Mouse (Mus musculus) brain, embryonic 14.5 days (tissue): ENCODE data around the gene Rtn4ip1. TPM values are rescaled to one million over a fixed set of nuclear protein-coding genes. Genes with fewer than 3 reads are reported as not detected.

Experiments used
- DNase-seq: peaks from one replicate; pipeline ENCODE4 v3.0.0-alpha.2; 2011; ENCODE audit warnings: low read depth
- CTCF ChIP-seq: fragments of 200-500 bp; IDR thresholded peaks from 2 replicates; pipeline ENCODE4 v1.5.1; 2012; ENCODE audit warnings: inconsistent platforms, mild to moderate bottlenecking, moderate library complexity, borderline replicate concordance; ENCODE audit not compliant: insufficient read depth, insufficient read length; ENCODE audit errors: extremely low read depth
- POLR2A ChIP-seq: fragments of 200-500 bp; IDR thresholded peaks from 2 replicates; pipeline ENCODE4 v1.6.1; 2012; ENCODE audit warnings: mild to moderate bottlenecking, inconsistent platforms, borderline replicate concordance; ENCODE audit not compliant: poor library complexity, insufficient read depth, insufficient read length, severe bottlenecking; ENCODE audit errors: extremely low read depth
- polyA plus RNA-seq: library from polyadenylated mRNA; depleted of rRNA; stranded (reverse); fragments of >200 nt; gene quantifications from 2 replicates; pipeline ENCODE4 v1.2.3, GENCODE M21; 2012

The Rtn4ip1 gene
- polyA plus RNA-seq, 1 experiment, result 12.1 TPM

DNA sequence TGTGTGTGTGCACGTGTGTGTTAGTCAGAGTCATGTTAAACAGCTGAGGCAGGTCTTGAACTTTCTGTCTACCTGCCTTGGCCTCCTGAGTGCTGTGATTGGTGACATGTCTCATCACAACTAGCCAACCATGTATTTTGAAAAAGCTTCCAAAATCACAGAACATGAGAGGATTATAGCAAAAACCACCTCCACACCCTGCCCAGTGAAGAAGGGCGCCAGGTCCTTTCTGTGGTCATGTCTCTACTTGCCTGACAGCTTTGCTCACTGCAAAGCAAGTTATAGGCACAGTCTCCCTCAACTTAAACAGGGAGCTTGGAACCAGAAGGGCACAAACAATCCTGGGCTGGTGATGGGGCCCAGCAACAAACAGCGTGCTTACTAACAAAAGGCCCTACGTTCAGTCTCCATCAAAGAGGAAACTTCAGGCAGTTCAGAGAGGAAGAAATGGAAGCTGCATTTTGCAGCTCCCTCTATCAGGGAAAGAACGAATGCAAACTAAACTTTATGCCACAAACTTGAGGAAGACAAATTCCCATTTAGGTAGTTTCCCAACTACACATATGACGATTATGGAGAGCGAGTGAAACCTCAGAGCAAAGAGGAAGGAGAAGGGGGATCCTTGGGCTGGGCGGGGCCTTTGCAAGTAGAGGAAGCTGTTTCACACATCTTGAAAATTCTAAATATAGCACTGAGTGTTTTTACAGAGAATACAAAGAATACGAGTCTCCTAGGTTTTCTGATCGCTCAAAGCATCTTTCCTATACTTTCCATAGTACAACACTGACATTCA, 94.4 kb downstream of the Rtn4ip1 start:
- TF ChIP-seq CTCF, result no peak
- no peak for TF ChIP-seq POLR2A
- no peak for DNase-seq

DNA sequence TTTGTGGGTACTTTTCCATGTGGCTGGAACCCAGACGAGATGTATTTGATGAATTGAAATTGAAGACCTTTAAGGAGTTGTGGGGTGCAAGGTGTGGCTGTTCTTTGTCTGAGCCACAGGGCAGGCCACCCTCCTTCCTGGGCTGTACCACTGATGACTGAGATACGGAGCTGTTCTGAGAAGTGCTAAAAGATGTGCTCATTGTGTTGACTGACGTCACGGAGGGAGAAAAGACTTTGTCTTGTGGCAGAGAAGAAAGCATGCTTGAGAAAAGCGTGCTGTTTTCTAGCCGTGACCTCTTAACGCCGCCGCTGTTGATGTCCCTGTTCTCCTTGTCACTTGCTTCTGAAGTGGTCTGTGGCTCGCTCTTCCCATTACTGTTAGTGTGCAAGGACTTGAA, 95.7 kb downstream of the Rtn4ip1 start:
- no peak for DNase-seq
- TF ChIP-seq CTCF, result no peak
- no peak for TF ChIP-seq POLR2A

DNA sequence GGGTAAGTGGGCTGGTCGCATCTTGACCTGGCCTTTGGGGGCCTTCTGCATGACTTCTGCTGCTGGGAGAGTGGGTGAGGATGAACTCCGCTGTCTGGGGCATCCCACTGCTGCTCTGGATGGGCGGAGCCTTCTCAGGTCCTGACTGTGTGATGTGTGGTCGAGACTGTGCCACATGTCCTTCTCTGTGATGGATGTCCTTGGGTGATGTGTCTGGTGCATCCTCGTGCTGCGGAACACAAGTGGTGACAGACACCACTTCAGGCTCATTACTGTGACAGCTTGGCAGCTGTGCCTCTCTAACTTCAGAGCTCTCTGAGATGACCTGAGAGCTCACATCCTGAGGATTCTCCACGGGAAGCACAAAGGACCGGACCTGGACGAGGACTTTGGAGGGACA, 96.4 kb downstream of the Rtn4ip1 start:
- TF ChIP-seq POLR2A, result no peak
- TF ChIP-seq CTCF, result no peak
- no peak for DNase-seq

DNA sequence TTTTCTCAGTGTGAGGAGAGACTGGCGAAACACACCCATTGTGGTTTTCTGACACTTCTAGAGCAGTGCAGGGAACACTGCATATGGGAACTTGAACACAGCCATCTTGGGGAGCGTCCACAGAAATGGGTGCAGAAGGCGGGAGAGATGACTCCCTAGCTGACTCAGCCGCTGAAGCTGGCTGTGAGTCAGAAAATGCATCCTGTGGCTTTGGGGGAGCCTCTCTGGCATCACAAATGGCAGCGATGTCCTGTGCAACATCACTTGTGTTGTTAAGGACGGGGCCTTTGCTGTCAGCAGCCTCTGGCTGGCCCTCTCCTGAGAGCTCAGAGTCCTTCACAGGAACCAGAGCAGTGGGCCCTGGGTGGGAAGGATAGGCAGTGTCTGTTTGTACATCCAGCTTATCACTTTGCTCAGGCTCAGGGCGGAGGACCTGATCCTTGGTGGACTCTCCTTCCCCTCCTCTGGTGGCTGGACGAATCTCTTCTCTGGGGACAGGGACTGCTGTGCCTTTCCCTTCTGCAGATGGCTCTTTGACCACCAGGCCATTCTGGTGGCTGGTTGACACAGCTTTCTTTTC, 97.0 kb downstream of the Rtn4ip1 start:
- TF ChIP-seq POLR2A, result no peak
- TF ChIP-seq CTCF, result no peak
- no peak for DNase-seq

DNA sequence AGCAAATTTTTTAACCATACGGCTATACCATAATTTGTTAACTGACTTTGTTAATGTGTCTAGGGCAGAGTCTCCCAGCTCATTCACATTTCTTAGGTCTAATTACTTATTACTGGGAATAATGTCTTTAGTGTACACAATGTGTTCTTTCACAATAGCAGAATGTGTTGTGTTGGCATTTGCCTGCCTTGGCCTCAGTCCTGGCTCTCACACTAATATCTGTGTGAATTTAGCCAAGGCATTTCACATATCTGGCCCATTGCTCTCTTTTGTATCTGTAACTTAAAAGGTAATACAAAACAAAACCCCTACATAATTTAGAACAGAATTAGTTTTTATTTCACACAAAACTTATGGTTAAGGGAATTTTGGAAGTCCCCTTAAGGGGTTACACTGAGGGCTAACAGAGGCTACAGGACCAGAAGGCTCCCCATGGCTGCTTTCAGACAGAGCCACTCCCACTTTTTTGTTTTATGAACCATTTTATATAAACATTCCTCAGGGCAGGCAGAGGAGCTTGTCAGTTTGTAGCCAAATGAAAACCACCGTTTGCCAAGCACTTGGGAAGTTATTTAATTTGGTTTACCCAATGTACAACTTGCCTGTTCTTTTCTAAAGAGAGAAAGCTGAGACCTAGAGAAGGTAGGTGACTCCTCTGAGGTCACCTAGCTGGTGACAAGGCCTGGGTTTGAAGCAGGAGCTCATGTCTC, 98.7 kb downstream of the Rtn4ip1 start:
- TF ChIP-seq POLR2A (no peak), CTCF (no peak)
- no peak for DNase-seq

DNA sequence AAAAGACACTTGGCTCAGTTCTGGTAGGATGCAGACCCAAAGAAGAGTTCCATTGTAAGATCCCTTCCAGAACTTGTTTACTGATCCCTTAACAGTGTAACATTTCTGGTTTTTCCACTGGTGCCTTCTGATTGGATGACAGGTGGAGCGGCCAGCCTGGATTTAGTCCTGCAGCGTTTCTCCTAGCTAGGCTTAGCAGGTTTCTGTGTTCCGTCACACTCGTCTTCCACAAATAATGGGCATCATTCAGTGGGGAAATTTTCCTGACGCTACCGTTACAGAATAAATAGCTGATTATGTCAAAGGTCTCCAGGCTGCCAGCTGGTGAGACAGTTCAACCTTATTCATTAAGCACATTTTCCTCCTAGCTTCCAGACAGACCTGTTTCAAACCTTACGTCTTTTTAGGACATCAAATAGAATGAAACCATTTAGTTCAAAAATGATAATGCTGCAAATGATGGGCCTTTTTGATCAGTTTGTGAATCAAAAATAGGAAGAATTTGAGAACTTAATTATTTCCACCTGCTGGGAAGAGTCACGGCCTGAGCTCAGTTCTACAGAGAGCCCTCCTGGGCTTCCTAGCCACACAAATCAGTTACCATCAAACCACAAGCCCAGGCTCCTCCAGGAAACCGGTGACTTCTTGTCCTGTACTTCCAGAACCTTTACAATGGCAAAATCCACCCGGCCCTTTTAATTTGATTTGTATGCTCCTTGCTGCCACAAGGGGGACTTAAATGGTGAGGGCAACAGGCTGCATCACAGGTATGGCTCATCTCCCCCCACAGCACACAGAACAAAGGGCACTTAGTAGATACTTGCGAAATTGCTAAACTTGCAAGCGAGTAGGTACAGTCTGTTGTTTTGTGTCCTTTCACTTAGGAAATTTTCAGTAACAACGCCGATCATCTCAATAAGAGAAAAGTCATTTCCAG, 100.7 kb downstream of the Rtn4ip1 start:
- DNase-seq, result peak; percentile 61
- TF ChIP-seq CTCF, result peak; percentile 59; the same call in 1 of the 2 replicates
- no peak for TF ChIP-seq POLR2A

DNA sequence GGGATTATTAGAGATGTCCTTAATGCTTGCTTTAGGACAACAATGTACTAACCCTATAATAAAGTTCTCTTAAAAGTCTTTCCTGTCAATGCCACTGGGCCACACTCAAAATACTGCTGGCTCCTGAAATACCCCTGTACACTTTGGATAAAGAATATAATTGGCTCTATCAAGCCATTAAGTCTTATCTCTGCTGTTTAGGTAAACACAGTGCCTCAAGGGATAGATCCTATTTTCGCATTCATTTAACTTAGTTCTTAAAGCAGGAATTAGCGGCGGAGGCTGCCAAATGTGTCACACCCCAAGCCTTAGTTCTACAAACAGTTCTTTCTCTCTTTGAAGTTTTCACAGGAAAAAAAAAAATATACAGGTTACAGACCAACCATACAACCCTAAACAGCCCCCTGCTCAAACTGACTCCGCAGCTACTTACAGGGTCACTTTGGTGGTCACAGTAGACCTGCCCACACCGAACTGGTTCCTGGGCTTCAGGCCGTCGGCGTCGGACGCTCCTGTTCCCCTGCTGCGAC, 101.5 kb downstream of the Rtn4ip1 start:
- DNase-seq, result no peak
- TF ChIP-seq CTCF (no peak), POLR2A (no peak)

DNA sequence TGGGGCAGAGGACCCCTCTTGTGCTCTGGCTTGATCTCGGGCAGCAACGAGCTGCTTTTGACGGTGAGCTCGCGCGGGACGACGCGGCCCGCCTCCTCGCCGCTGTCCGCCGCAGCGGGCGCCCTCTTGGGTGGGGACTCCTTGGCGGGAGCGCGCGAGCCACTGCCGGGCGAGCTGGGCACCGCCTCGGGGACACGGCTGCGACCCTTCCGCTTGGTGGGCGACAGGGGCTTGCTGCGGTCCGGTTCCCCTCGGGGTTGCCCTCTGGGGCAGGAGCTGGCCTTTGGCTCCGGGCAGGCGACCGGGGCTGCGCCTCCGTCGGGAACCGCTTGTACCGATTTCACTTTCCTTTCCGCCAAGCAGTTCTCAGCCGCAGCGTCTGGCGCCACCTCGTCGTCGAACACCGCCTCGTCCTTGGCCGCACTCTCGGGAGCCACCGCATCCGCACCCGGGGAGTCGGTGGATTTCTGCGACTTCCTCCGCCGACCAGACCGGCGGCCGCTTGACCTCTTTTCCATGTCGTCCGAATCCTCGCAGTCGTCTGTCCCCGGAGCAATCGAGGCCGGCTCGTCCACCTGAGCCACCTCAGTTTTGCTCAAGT, 102.0 kb downstream of the Rtn4ip1 start:
- TF ChIP-seq CTCF, result 0 out of 2 replicates have a peak, but pooled peaks have one; percentile 10
- TF ChIP-seq POLR2A, result no peak

DNA sequence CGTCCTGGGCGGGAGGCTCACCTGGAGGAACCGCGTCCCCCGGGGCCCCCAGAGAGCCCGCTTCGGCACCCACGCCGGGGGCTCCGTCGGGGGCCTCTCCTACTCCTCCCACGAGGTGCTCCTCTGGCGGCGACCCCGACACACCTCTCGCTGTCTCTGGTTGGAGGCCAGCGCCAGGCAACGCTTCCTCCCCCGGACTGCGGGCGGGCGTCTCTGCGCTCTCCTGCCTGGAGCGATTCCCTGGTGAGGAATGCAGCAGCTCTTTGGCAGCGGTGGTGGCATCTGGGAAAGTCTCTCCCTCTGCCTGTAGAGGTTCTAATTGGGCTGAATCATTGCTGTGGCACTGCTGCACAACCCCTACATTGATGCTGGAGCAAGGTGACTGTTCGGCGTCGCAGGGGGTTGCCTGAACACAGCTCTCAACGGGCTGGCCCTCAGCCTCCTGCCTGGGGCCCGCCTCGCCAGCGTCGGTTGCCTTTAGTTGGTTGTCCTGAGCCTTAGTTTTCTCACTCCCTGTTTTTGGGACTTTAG, 102.7 kb downstream of the Rtn4ip1 start:
- peak; percentile 29 for DNase-seq
- TF ChIP-seq CTCF (no peak), POLR2A (no peak)

More for the DNA sequence above, 102.0 kb downstream of the Rtn4ip1 start:
- DNase-seq, result peak; percentile 56
